In the genomic region with DNA sequence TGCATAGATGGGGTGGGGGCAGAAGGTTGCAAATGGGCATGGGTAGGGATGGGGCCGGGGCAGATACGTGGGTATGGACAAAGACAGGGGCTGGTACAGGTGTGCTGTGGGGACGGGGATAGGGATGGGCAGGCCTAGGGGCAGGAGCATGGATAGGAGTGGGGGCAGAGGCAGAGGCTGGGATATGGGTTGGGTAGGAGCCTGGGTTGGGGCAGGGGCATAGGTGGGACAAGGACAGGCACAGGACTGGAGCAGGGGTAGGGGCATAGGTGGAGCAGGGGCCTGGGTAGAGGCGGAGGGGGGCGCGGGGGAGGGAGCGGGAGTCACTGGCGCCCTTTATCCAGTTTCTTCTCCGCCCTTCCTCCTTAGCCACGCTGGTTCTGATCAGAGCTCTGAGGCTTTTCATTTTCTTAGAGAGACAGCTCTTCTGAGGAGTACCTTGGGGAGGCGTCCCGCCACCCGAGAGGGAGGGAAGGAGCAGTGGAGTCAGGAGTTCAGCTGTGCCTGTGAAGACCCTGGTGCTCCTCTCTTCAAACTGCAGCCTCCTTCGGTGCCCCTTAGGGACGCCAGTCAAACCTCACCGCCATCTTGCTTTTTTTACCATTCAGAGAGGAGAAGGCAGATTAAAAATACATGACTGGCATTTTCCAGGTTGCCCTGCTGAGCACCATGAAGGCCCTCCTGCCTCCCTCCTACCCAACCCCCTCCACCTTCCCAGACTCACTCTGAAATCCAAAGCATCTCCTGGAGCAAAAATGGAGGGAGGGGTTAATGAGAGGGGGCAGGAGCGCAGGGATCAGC, we compare ENCODE assay signal across 16 mouse cellular contexts. TPM values are rescaled to one million over a fixed set of nuclear protein-coding genes. Genes with fewer than 3 reads are reported as not detected.
DNase-seq lines count a peak whose midpoint lies in the region; ATAC-seq lines count a peak whose summit lies in the region.
"Had no signal": no experiment of that assay in that cellular context is flagged by ENCODE, and none has a peak within 500 bp of the region (broad histone marks: within the 10 kb centered on the region; RNA-seq: fewer than 3 reads in every experiment).

No protein-coding gene starts in this region.

- DNase-seq in kidney, postnatal 36 days, result no peak
- peak; percentile 42 for DNase-seq in forebrain, embryonic 14.5 days (ENCODE audit: low spot score)
- DNase-seq in limb, embryonic 11.5 days (ENCODE audit: low spot score), result no peak
- no peak for DNase-seq in c-Kit-positive CD71-positive TER-119-positive erythroid progenitor cells, embryonic 14.5 days (ENCODE audit: low spot score)
- DNase-seq: cerebellum, postnatal 10 days; kidney, postnatal 14 days; liver, embryonic 13.5 days; lung, postnatal 10 days; right cerebral cortex, postnatal 4 days; thymus, postnatal 36 days had no signal

- H3K9ac ChIP-seq in kidney, embryonic 16.5 days (replicated peaks; ENCODE audit: low read length), result no peak overlapping the region
- H3K9ac ChIP-seq in forebrain, embryonic 14.5 days (ENCODE audit: low read length), result peak overlapping the region; percentile 8; the same call in 1 of the 2 replicates
- H3K9ac ChIP-seq in limb, embryonic 11.5 days (ENCODE audit: low read length), result no peak overlapping the region
- no peak overlapping the region for H3K9ac ChIP-seq in midbrain, embryonic 16.5 days (ENCODE audit: low read depth, low read length)
- no peak overlapping the region for H3K9ac ChIP-seq in intestine, embryonic 15.5 days
- H3K9ac ChIP-seq: liver, embryonic 13.5 days had no signal

- peaks cover 3% of the 10 kb centered on the region for H3K4me1 ChIP-seq in kidney, embryonic 16.5 days (ENCODE audit: insufficient read depth, low read length)
- peaks cover 15% of the 10 kb centered on the region for H3K4me1 ChIP-seq in forebrain, embryonic 14.5 days (ENCODE audit: control insufficient read depth, insufficient read depth, low read length)
- H3K4me1 ChIP-seq in limb, embryonic 11.5 days (ENCODE audit: control insufficient read depth, insufficient read depth, low read length), result peaks cover 9% of the 10 kb centered on the region
- peaks cover 27% of the 10 kb centered on the region for H3K4me1 ChIP-seq in midbrain, embryonic 16.5 days (ENCODE audit: control insufficient read depth, insufficient read depth, low read length)
- H3K4me1 ChIP-seq in intestine, embryonic 15.5 days (replicated peaks), result peaks cover 2% of the 10 kb centered on the region; the same call in 1 of the 2 replicates
- H3K4me1 ChIP-seq: liver, embryonic 13.5 days had no signal

- no peak overlapping the region for H3K4me3 ChIP-seq in kidney, embryonic 16.5 days (ENCODE audit: low read length)
- no peak overlapping the region for H3K4me3 ChIP-seq in forebrain, embryonic 14.5 days (ENCODE audit: low read depth, low read length)
- H3K4me3 ChIP-seq in limb, embryonic 11.5 days (ENCODE audit: low read depth, low read length), result no peak overlapping the region
- no peak overlapping the region for H3K4me3 ChIP-seq in midbrain, embryonic 16.5 days (ENCODE audit: low read depth, low read length)
- no peak overlapping the region for H3K4me3 ChIP-seq in intestine, embryonic 15.5 days (replicated peaks)
- H3K4me3 ChIP-seq: heart, embryonic 10.5 days; liver, embryonic 13.5 days had no signal

- no peaks in the 10 kb centered on the region for H3K27me3 ChIP-seq in kidney, embryonic 16.5 days (ENCODE audit: insufficient read depth, low read length)
- H3K27me3 ChIP-seq in forebrain, embryonic 14.5 days (replicated peaks; ENCODE audit: control insufficient read depth, insufficient read depth, low read length), result no peaks in the 10 kb centered on the region
- H3K27me3 ChIP-seq in limb, embryonic 11.5 days (ENCODE audit: control insufficient read depth, insufficient read depth, low read length), result no peaks in the 10 kb centered on the region
- H3K27me3 ChIP-seq in midbrain, embryonic 16.5 days (ENCODE audit: control insufficient read depth, insufficient read depth, low read depth, low read length), result no peaks in the 10 kb centered on the region
- H3K27me3 ChIP-seq in intestine, embryonic 15.5 days (replicated peaks), result no peaks in the 10 kb centered on the region

- H3K27ac ChIP-seq in kidney, embryonic 16.5 days (ENCODE audit: low read length), result no peak overlapping the region
- peak overlapping the region; percentile 66 for H3K27ac ChIP-seq in forebrain, embryonic 14.5 days (ENCODE audit: low read depth, low read length)
- no peak overlapping the region; the same call in 1 of the 2 replicates for H3K27ac ChIP-seq in limb, embryonic 11.5 days (replicated peaks; ENCODE audit: low read depth, low read length)
- peak overlapping the region; percentile 78 for H3K27ac ChIP-seq in midbrain, embryonic 16.5 days (ENCODE audit: low read length)
- H3K27ac ChIP-seq in intestine, embryonic 15.5 days, result no peak overlapping the region
- H3K27ac ChIP-seq: heart, embryonic 10.5 days; liver, embryonic 13.5 days had no signal

- 0 out of 2 replicates have a peak, but pooled peaks have one; percentile 46 for ATAC-seq in kidney, embryonic 16.5 days (ENCODE audit: low FRiP score, low TSS enrichment)
- ATAC-seq in forebrain, embryonic 14.5 days, result peak; percentile 34
- ATAC-seq in limb, embryonic 11.5 days (ENCODE audit: insufficient number of reproducible peaks, low FRiP score, low TSS enrichment, low read depth), result 0 out of 2 replicates have a peak, but pooled peaks have one; percentile 27
- ATAC-seq in midbrain, embryonic 16.5 days, result peak; percentile 40
- no peak for ATAC-seq in intestine, embryonic 15.5 days
- no peak for ATAC-seq in CD4-positive, CD25-positive, alpha-beta regulatory T cell, adult 4 months

- H3K9me3 ChIP-seq in kidney, embryonic 16.5 days (ENCODE audit: low read length), result no peaks in the 10 kb centered on the region
- H3K9me3 ChIP-seq in forebrain, embryonic 14.5 days (replicated peaks; ENCODE audit: control insufficient read depth, low read length), result no peaks in the 10 kb centered on the region
- H3K9me3 ChIP-seq in limb, embryonic 11.5 days (ENCODE audit: control insufficient read depth, low read length), result no peaks in the 10 kb centered on the region; the same call in 1 of the 2 replicates
- H3K9me3 ChIP-seq in midbrain, embryonic 16.5 days (replicated peaks; ENCODE audit: control insufficient read depth, low read length, poor library complexity, severe bottlenecking), result no peaks in the 10 kb centered on the region; the same call in 1 of the 2 replicates
- no peaks in the 10 kb centered on the region for H3K9me3 ChIP-seq in intestine, embryonic 15.5 days
- H3K9me3 ChIP-seq: liver, embryonic 13.5 days had no signal

- H3K4me2 ChIP-seq in kidney, embryonic 16.5 days (replicated peaks; ENCODE audit: low read depth, low read length), result no peak overlapping the region
- peak overlapping the region; percentile 14; the same call in 1 of the 2 replicates for H3K4me2 ChIP-seq in forebrain, embryonic 14.5 days (ENCODE audit: low read length)
- H3K4me2 ChIP-seq in limb, embryonic 11.5 days (ENCODE audit: low read depth, severe bottlenecking), result no peak overlapping the region
- H3K4me2 ChIP-seq in midbrain, embryonic 16.5 days (ENCODE audit: low read length), result peak overlapping the region; percentile 24; the same call in 1 of the 2 replicates
- no peak overlapping the region for H3K4me2 ChIP-seq in intestine, embryonic 15.5 days (replicated peaks)
- H3K4me2 ChIP-seq: liver, embryonic 13.5 days had no signal

- H3K36me3 ChIP-seq in kidney, embryonic 16.5 days (ENCODE audit: insufficient read depth, low read length), result no peaks in the 10 kb centered on the region
- H3K36me3 ChIP-seq in forebrain, embryonic 14.5 days (ENCODE audit: control insufficient read depth, insufficient read depth, low read length), result no peaks in the 10 kb centered on the region
- H3K36me3 ChIP-seq in limb, embryonic 11.5 days (ENCODE audit: control insufficient read depth, insufficient read depth, low read length), result no peaks in the 10 kb centered on the region
- H3K36me3 ChIP-seq in midbrain, embryonic 16.5 days (ENCODE audit: control insufficient read depth, insufficient read depth, low read length), result no peaks in the 10 kb centered on the region
- H3K36me3 ChIP-seq in intestine, embryonic 15.5 days, result no peaks in the 10 kb centered on the region
- H3K36me3 ChIP-seq: heart, embryonic 10.5 days; liver, embryonic 13.5 days had no signal

- WGBS in kidney, embryonic 16.5 days, result 67% methylated on average over 17 of the region's 17 CpGs
- WGBS in forebrain, embryonic 14.5 days, result 23% methylated on average over 17 of the region's 17 CpGs
- 74% methylated on average over 17 of the region's 17 CpGs for WGBS in limb, embryonic 11.5 days
- WGBS in midbrain, embryonic 16.5 days, result 41% methylated on average over 17 of the region's 17 CpGs
- WGBS in intestine, embryonic 15.5 days, result 75% methylated on average over 17 of the region's 17 CpGs

RNA-seq across cellular contexts. Expression of a gene that starts 7.4 kb away (rescaled TPM):
- not detected in 2 replicates for polyA plus RNA-seq in kidney, embryonic 16.5 days (2015; fragmentation: Nextera tagmentation; extraction: Ambion mirVana)
- 0.09 and 0.11 TPM in 2 replicates for polyA plus RNA-seq in forebrain, embryonic 14.5 days (2014; fragmentation: Nextera tagmentation; extraction: Ambion mirVana)
- polyA plus RNA-seq in limb, embryonic 11.5 days (2014; fragmentation: Nextera tagmentation; extraction: Ambion mirVana), result not detected in 2 replicates
- not detected in 2 replicates for polyA plus RNA-seq in midbrain, embryonic 16.5 days (2015; fragmentation: Nextera tagmentation; extraction: Ambion mirVana)
- not detected in 2 replicates for polyA plus RNA-seq in intestine, embryonic 15.5 days (2015; fragmentation: Nextera tagmentation; extraction: Ambion mirVana)
- polyA plus RNA-seq in CD4-positive, CD25-positive, alpha-beta regulatory T cell, adult 4 months (2017; shearing (Covaris generic)), result not detected
- polyA plus RNA-seq: heart, embryonic 10.5 days; liver, embryonic 13.5 days; stomach, embryonic 14.5 days had no signal

Comparison
In these comparisons a context has a peak if more than half of its experiments do, and no peak if none do; other contexts are left out.
1. ATAC-seq: peak in kidney, embryonic 16.5 days (single experiment), forebrain, embryonic 14.5 days (single experiment), limb, embryonic 11.5 days (single experiment) and midbrain, embryonic 16.5 days (single experiment); none in intestine, embryonic 15.5 days (single experiment) and CD4-positive, CD25-positive, alpha-beta regulatory T cell, adult 4 months (single experiment).
2. H3K27ac ChIP-seq: peak in forebrain, embryonic 14.5 days (single experiment) and midbrain, embryonic 16.5 days (single experiment); none in kidney, embryonic 16.5 days (single experiment), limb, embryonic 11.5 days (single experiment) and intestine, embryonic 15.5 days (single experiment).
3. H3K4me2 ChIP-seq: peak in forebrain, embryonic 14.5 days (single experiment) and midbrain, embryonic 16.5 days (single experiment); none in kidney, embryonic 16.5 days (single experiment), limb, embryonic 11.5 days (single experiment) and intestine, embryonic 15.5 days (single experiment).